Mouse (Mus musculus): ENCODE results near the gene Aaas. TPM values are rescaled to one million over a fixed set of nuclear protein-coding genes. Genes with fewer than 3 reads are reported as not detected.

Aaas gene
- polyA plus RNA-seq, 2 experiments from 2014 or later: 41.7 to 63.7 TPM

DNA sequence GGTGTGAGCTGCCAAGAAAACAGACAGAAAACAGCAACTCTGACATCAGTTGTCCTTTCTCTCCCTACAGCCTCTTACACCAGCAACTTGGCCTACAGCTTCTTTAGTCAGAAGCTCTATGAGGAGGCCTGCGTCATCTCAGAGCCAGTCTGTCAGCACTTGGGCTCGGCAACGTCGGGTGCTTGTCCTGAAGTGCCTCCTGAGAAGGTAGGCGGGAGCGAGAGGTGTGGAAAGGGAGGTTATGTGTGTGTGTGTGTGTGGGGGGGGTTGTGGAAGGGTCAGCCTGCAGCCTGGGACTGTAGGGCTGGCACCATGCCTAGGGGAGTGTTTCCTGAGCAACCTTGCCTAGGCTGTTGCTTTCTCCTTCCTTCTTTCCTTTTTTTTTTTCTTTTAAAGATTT, 48.0 kb downstream of the Aaas start:
- ATAC-seq: no peak

- no peak for ATAC-seq
These were observed 54.1 kb downstream of the Aaas start for GRCm38 (mm10) chr15:102296368-102297006.

- ATAC-seq: peak; percentile 100
These were observed 54.8 kb downstream of the Aaas start, which contains the start of gene Espl1 for GRCm38 (mm10) chr15:102295633-102296367. Gene Espl1 (plus strand): TSS chr15:102296266.

Other genes with a start within 250 kb of the Aaas start
- gene Spryd3, start 214.5 kb downstream of the Aaas start, polyA plus RNA-seq (2017; shearing (Covaris generic)): 10 to 100 TPM; 28.8 to 65.3 TPM
- under 1 TPM in 1 of 2 experiments, not detected in 1; 0.60 TPM for gene Igfbp6, start 206.4 kb downstream of the Aaas start, polyA plus RNA-seq (2017; shearing (Covaris generic))
- 1 to 10 TPM in 1 of 2 experiments, under 1 TPM in 1; 0.69 to 1.0 TPM for gene Soat2, start 200.2 kb downstream of the Aaas start, polyA plus RNA-seq (2017; shearing (Covaris generic))
- 10 to 100 TPM; 27.6 to 28.2 TPM for gene Zfp740, start 147.5 kb downstream of the Aaas start, polyA plus RNA-seq (2017; shearing (Covaris generic))
- 10 to 100 TPM; 10.7 to 16.9 TPM for gene Csad, start 146.0 kb downstream of the Aaas start, polyA plus RNA-seq (2017; shearing (Covaris generic))
- gene Itgb7, start 118.8 kb downstream of the Aaas start, polyA plus RNA-seq (2017; shearing (Covaris generic)): 100 to 1,000 TPM; 336 to 432 TPM
- gene Rarg, start 93.3 kb downstream of the Aaas start, polyA plus RNA-seq (2017; shearing (Covaris generic)): 10 to 100 TPM; 17.7 to 18.3 TPM
- not detected for gene Gm9918, start 80.2 kb downstream of the Aaas start, polyA plus RNA-seq (2017; shearing (Covaris generic))
- gene Mfsd5, start 71.3 kb downstream of the Aaas start, polyA plus RNA-seq (2017; shearing (Covaris generic)): 10 to 100 TPM; 28.3 to 31.4 TPM
- gene Espl1, start 54.5 kb downstream of the Aaas start, polyA plus RNA-seq (2017; shearing (Covaris generic)): 1 to 10 TPM; 1.5 to 6.7 TPM
- gene Pfdn5, start 24.7 kb downstream of the Aaas start, polyA plus RNA-seq (2017; shearing (Covaris generic)): 1,000 to 10,000 TPM; 1,296 to 1,302 TPM
- gene Myg1, start 19.1 kb downstream of the Aaas start, polyA plus RNA-seq (2017; shearing (Covaris generic)): 100 to 1,000 TPM; 119 to 124 TPM
- not detected for gene Sp7, start 16.4 kb upstream of the Aaas start, polyA plus RNA-seq (2017; shearing (Covaris generic))
- 10 to 100 TPM; 19.0 to 22.2 TPM for gene Sp1, start 55.4 kb upstream of the Aaas start, polyA plus RNA-seq (2017; shearing (Covaris generic))
- gene Amhr2, start 94.6 kb upstream of the Aaas start, polyA plus RNA-seq (2017; shearing (Covaris generic)): under 1 TPM; 0.63 to 0.71 TPM
- 1,000 to 10,000 TPM; 1,029 to 1,286 TPM for gene Prr13, start 108.3 kb upstream of the Aaas start, polyA plus RNA-seq (2017; shearing (Covaris generic))
- gene Pcbp2, start 119.8 kb upstream of the Aaas start, polyA plus RNA-seq (2017; shearing (Covaris generic)): 100 to 1,000 TPM; 198 to 220 TPM
- not detected for gene Gm10337, start 153.0 kb upstream of the Aaas start, polyA plus RNA-seq (2017; shearing (Covaris generic))
- 1 to 10 TPM; 6.8 to 8.1 TPM for gene Map3k12, start 166.3 kb upstream of the Aaas start, polyA plus RNA-seq (2017; shearing (Covaris generic))
- 10 to 100 TPM; 24.9 to 41.9 TPM for gene Tarbp2, start 167.4 kb upstream of the Aaas start, polyA plus RNA-seq (2017; shearing (Covaris generic))
- gene Npff, start 174.2 kb upstream of the Aaas start, polyA plus RNA-seq (2017; shearing (Covaris generic)): 1 to 10 TPM; 4.6 to 5.5 TPM